Mouse (Mus musculus) midbrain, embryonic 13.5 days (tissue): ENCODE data around the gene Vmn1r66. TPM values are rescaled to one million over a fixed set of nuclear protein-coding genes. Genes with fewer than 3 reads are reported as not detected.
"Not testable (repeated sequence)": the region's sequence is repeated elsewhere in the genome, so short reads cannot be mapped to it uniquely, and the experiment has no call there.

Experiments
- ATAC-seq: fragments of 200-750 bp; cut with Nextera tagmentation; 2 replicates; pipeline ENCODE4 v1.8.0; 2017; ENCODE audit warnings: mild to moderate bottlenecking, moderate TSS enrichment, moderate library complexity
- H3K27ac ChIP-seq: fragments of 300-500 bp; sonication (generic); 2 replicates; pipeline ENCODE4 v1.5.1; 2015; ENCODE audit warnings: inconsistent platforms, mild to moderate bottlenecking, moderate library complexity
- H3K27me3 ChIP-seq: fragments of 300-500 bp; sonication (generic); 2 replicates; pipeline ENCODE4 v1.6.1; 2015; ENCODE audit warnings: mild to moderate bottlenecking, inconsistent platforms
- H3K36me3 ChIP-seq: fragments of 300-500 bp; sonication (generic); 2 replicates; pipeline ENCODE4 v1.6.1; 2015; ENCODE audit warnings: mild to moderate bottlenecking, inconsistent platforms
- H3K4me1 ChIP-seq: fragments of 300-500 bp; sonication (generic); replicated peaks from 2 replicates; pipeline ENCODE4 v1.6.1; 2015; ENCODE audit warnings: inconsistent platforms
- H3K4me2 ChIP-seq: fragments of 300-500 bp; sonication (generic); replicated peaks from 2 replicates; pipeline ENCODE4 v1.6.1; 2015; ENCODE audit warnings: moderate library complexity, mild to moderate bottlenecking, inconsistent platforms
- H3K4me3 ChIP-seq: fragments of 300-500 bp; sonication (generic); replicated peaks from 2 replicates; pipeline ENCODE4 v1.5.1; 2015; ENCODE audit warnings: mild to moderate bottlenecking, inconsistent platforms
- H3K9ac ChIP-seq: fragments of 300-500 bp; sonication (generic); replicated peaks from 2 replicates; pipeline ENCODE4 v1.6.1; 2015; ENCODE audit warnings: mild to moderate bottlenecking, inconsistent platforms
- H3K9me3 ChIP-seq: fragments of 300-500 bp; sonication (generic); 2 replicates; pipeline ENCODE4 v1.6.1; 2016; ENCODE audit warnings: mild to moderate bottlenecking, inconsistent platforms
- WGBS: fragments of 180-500 bp; shearing (Covaris S2); methylation state at CpG from one replicate; pipeline ENCODE4 v1.1.7; 2015; 5-methylcytosine and 5-hydroxymethylcytosine counted together
- polyA plus RNA-seq: library from polyadenylated mRNA; unstranded; fragments of >200 nt; fragmentation: Nextera tagmentation; extraction: Ambion mirVana; gene quantifications from 2 replicates; pipeline ENCODE4 v1.2.1, GENCODE M21; 2015

The Vmn1r66 gene
- polyA plus RNA-seq: not detected in 2 replicates

DNA sequence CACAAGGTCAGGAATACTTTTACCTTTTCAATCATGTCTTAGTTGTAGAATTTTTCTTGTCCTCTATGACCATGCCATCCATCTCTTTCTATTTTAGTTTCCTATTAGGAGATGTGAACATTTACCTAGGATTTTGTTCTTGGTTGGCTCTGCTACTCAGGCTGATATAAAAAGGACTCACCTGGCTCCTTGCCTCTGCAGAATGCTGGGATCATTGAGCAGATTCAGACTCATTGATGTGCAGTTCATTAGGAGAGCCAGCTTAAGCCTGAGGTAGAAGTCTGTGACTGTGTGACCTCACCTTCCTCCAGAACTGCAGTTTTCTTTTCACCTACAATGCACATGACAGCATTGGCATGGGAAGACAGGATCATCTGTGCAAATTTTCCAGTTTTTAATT is at the start of gene Vmn1r66:
Vmn1r66 (minus strand) TSS at position 101 of the 400 bp plus-strand sequence.
- H3K4me2 ChIP-seq: no peak within 1 kb of the TSS
- no peak within 1 kb of the TSS for H3K4me3 ChIP-seq
- H3K36me3 ChIP-seq: no peaks in the 10 kb centered on the region
- no peak within 1 kb of the TSS for H3K9ac ChIP-seq
- H3K27ac ChIP-seq: no peak within 1 kb of the TSS
- ATAC-seq: no peak
- peaks cover 30% of the 10 kb centered on the region for H3K9me3 ChIP-seq
- H3K4me1 ChIP-seq: no peaks in the 10 kb centered on the region
- no peaks in the 10 kb centered on the region for H3K27me3 ChIP-seq

GRCm38 (mm10) chr7:10325462-10325861 is 47.7 kb upstream of the Vmn1r66 start:
- not testable (repeated sequence) for H3K36me3 ChIP-seq, H3K9ac ChIP-seq, H3K27me3 ChIP-seq, H3K4me3 ChIP-seq, ATAC-seq, H3K27ac ChIP-seq, H3K4me2 ChIP-seq, H3K4me1 ChIP-seq
- 79% methylated on average over 19 of the region's 20 CpGs for WGBS
- H3K9me3 ChIP-seq: peaks cover 33% of the 10 kb centered on the region

DNA sequence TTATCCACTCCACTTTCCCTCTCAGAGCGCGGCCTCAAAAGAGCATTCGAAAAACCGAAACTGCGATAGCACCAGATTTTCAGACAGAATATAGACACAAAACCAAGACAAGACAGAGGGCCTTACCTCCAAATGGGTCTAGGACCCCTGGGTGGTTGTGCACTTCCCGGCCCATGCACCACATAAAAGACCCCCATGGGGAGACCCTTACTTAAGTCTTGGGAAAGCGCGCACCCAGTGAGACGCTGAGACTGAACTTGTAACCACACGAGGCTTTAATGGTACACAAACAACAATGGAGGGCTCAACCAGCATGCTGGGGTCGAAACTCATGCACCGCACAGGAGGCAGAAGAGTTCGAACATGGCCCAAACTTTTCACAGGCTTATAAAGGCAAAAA is 25.7 kb downstream of the Vmn1r66 start:
- Histone ChIP-seq H3K9me3 (peaks cover 52% of the 10 kb centered on the region), H3K4me1 (no peaks in the 10 kb centered on the region), H3K4me2 (no peak overlapping the region), H3K9ac (no peak overlapping the region), H3K27ac (no peak overlapping the region), H3K4me3 (no peak overlapping the region), H3K27me3 (no peaks in the 10 kb centered on the region), H3K36me3 (no peaks in the 10 kb centered on the region)
- no peak for ATAC-seq
- WGBS: 93% methylated on average over 13 of the region's 13 CpGs

- Histone ChIP-seq H3K4me2 (no peak overlapping the region), H3K36me3 (no peaks in the 10 kb centered on the region), H3K4me1 (no peaks in the 10 kb centered on the region), H3K4me3 (no peak overlapping the region), H3K9me3 (peaks cover 41% of the 10 kb centered on the region), H3K27me3 (no peaks in the 10 kb centered on the region), H3K27ac (no peak overlapping the region), H3K9ac (no peak overlapping the region)
- 81% methylated on average over 5 of the region's 5 CpGs for WGBS
- no peak for ATAC-seq
Measured at GRCm38 (mm10) chr7:10249146-10249545, 28.7 kb downstream of the Vmn1r66 start.

Other genes starting within 250 kb of the Vmn1r66 start
- not detected in 2 replicates for gene Vmn2r50, start 224.7 kb downstream of the Vmn1r66 start, polyA plus RNA-seq
- gene Vmn2r51, start 172.3 kb downstream of the Vmn1r66 start, polyA plus RNA-seq: not detected in 2 replicates
- gene Vmn2r52, start 101.4 kb downstream of the Vmn1r66 start, polyA plus RNA-seq: not detected in 2 replicates
- not detected in 2 replicates for gene Vmn1r67, start 165.3 kb upstream of the Vmn1r66 start, polyA plus RNA-seq
- gene Zik1, start 217.4 kb upstream of the Vmn1r66 start, polyA plus RNA-seq: 58.0 and 61.8 TPM in 2 replicates